Mouse (Mus musculus) c-Kit-positive CD71-positive TER-119-positive erythroid progenitor cells, embryonic 14.5 days (primary cell): ENCODE data around the gene Cnnm1.

Experiments
- DNase-seq: peaks from one replicate; pipeline ENCODE4 v3.0.0-alpha.2; 2013; ENCODE audit warnings: low spot score

Gene Cnnm1

DNA sequence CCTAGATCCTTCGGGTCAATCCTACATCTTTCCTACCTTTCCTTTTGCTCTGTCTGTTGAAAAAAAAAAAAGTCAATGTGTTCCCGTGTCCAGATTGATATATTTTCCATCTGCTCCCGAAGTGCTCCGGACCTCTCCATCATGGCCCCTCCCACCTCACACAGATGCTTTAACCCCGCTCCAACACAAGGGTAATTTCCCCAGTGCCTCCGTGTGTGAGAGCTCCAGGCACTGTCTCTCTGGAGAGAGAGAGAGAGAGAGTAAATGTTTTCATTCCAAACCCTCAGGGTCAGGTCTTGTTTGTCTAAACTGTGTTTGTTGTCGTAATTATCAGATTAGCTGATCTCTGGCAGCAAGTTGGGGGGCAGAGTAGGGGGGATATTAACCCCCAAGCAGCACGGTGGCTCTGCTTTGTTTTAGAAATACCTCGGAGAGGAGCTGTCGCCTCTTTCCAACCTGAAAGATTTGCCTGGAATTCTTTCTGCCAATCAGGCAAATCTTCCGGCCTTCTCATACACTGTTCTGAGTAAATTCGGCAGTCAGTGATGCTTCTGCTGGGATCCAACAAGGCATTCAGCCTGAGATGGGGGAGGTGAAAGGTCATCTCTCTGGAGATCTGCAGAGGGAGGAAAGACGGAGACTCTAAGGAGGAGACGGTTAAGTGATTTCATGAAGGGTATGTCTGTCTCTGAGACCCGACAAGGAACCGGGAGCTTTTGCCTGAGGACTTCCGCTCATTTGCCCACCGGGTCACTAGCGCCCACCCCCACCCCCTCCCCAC, 106.3 kb downstream of the Cnnm1 start:
- no peak for DNase-seq
